Mouse (Mus musculus): ENCODE data around the gene Arhgap5. TPM values are rescaled to one million over a fixed set of nuclear protein-coding genes. Genes with fewer than 3 reads are reported as not detected.
A peak's percentile ranks its signal among the peaks of the same experiment; 100 is the strongest.

Arhgap5 gene
- total RNA-seq (2021) = 100 to 1,000 TPM; 141 to 144 TPM

- intact Hi-C loops (cut with DNase I) = loop anchor here (1.0 to 5.0 kb wide), 5 partner anchors 63 to 330 kb away; no protein-coding TSS in a partner anchor
- peak; percentile 91 to 97 for DNase-seq (ENCODE audit: low spot score in 2 of 2)
These were observed at the start of gene Arhgap5 for GRCm38 (mm10) chr12:52503456-52504320. Gene Arhgap5 (plus strand): TSS chr12:52503972.

DNA sequence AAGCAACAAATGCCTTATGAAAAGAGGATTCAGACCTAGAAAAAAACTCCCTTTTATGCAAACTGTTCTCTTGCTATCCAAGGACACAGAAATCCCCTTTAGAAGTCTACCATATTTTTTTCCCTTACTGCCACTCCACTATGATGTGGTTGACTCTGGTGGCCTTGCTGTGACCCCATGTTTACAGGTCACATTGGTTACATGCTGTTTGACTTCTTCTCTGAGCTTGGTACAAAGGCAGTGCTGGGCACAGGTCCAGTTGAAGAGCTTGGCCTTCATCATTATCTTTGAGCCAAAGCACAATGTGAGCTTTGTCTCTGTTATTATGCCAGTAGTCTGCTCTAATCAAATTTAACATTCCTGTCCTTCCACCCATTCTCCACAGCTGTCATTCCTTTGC lies 39.2 kb upstream of the Arhgap5 start:
- no peak for DNase-seq (ENCODE audit: low spot score in 2 of 2)
- intact Hi-C loops (cut with DNase I) = no loop called here

- intact Hi-C loops (cut with DNase I) = no loop called here
- no peak for DNase-seq (ENCODE audit: low spot score in 2 of 2)
These were observed 32.2 kb upstream of the Arhgap5 start for GRCm38 (mm10) chr12:52471621-52472020.

DNA sequence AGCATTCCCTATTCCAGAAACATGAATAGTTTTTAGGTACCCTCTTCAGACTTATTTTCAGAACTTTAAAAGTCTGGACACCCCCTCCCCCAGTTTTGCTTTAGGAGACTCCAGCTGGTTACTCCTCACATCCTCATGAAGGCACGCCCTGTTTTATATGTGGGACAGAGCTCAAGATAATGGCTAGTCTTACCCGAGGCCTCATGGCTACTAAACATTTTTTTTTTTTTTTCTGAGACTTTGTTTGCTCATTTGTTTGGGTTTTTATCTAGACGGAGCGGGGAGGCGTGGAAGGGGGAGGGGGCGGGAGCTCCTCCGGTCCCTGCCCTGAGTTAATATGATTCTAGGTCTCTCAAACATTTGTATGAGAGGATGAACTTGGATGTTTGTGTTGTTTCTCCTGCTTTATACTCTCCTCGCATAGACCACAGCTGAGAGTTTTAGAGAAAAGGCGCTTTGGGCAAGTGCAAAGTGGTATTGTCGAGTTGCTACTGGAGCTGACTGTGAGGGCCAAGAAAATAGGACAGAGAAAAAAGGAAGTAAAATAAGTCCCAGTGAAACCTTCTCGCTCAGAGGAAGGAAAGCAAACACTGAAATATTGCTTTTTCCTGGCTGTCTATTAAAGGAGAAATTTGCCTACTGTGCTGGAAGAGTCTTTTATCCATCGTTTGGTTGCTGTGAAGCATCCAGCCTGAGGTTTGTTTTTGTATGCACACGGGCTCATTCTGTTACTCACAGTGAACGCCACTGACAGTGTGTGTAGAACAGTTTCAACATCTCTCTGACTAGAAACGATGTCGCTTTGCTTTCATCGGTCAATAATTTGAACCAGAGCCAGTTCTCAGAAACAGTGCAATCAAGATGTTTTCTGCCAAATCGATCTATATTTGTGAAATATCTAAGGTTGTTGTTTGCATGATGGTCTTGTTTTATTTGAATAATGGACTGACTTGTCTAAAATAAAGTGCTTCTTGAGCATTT lies 29.5 kb upstream of the Arhgap5 start:
- peak in 1 of 2 experiments; percentile 53 for DNase-seq (ENCODE audit: low spot score in 2 of 2)
- intact Hi-C loops (cut with DNase I) = no loop called here

- no peak for DNase-seq (ENCODE audit: low spot score in 2 of 2)
- intact Hi-C loops (cut with DNase I) = loop anchor here (5.0 kb wide), 1 partner anchor 79 kb away; no protein-coding TSS in a partner anchor
These were observed 27.7 kb upstream of the Arhgap5 start for GRCm38 (mm10) chr12:52476036-52476435.

DNA sequence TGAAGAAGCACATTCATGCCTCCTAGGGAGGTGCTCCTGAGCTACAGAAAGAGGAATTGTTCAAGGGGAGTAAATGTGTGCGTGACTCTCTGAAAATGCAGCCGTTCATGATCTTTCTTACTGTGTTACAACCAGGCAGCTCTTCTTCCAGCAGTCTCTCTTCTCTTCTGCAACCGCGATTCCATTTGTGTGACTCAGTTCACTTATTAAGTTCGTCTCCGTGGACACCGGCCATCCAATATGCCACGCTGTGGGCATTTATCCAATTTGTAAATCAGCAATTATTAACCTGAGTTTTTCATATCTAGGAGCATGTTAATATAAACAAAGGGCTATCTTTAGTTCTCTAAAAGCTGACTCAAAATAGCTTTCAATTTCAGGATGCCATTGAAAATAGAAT lies 25.2 kb upstream of the Arhgap5 start:
- intact Hi-C loops (cut with DNase I) = loop anchor here (5.0 kb wide), 1 partner anchor 81 kb away; no protein-coding TSS in a partner anchor

DNA sequence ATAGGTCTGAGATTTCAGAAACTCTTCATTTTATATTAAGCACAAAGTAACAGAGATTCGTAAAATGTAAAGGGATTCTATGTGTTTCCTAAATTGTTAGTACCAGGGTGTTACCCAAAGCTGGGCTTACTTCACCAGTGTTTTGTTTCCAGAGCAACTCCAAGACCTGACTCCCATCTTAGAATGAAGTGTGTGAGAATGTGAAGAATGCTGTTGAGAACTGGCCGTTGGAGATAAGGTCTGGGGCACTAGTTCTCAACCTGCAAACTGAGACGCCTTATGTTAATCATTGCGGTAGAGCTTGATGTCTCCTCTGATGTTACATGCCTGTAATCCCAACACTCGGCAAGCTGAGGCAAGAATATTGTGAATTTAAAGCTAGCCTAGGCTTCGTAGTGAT lies 24.4 kb upstream of the Arhgap5 start:
- intact Hi-C loops (cut with DNase I) = loop anchor here (5.0 kb wide), 1 partner anchor 82 kb away; no protein-coding TSS in a partner anchor
- DNase-seq (ENCODE audit: low spot score in 2 of 2) = no peak

More for the DNA sequence above, 25.2 kb upstream of the Arhgap5 start:
- DNase-seq (ENCODE audit: low spot score in 2 of 2) = no peak

- intact Hi-C loops (cut with DNase I) = no loop called here
- no peak for DNase-seq (ENCODE audit: low spot score in 2 of 2)
These were observed 22.9 kb upstream of the Arhgap5 start for GRCm38 (mm10) chr12:52480851-52481250.

- intact Hi-C loops (cut with DNase I) = no loop called here
- DNase-seq (ENCODE audit: low spot score in 2 of 2) = peak in 1 of 2 experiments; percentile 7
These were observed 21.7 kb upstream of the Arhgap5 start for GRCm38 (mm10) chr12:52481969-52482550.

- intact Hi-C loops (cut with DNase I) = no loop called here
- peak in 1 of 2 experiments; percentile 55 for DNase-seq (ENCODE audit: low spot score in 2 of 2)
These were observed 20.6 kb upstream of the Arhgap5 start for GRCm38 (mm10) chr12:52483219-52483618.

DNA sequence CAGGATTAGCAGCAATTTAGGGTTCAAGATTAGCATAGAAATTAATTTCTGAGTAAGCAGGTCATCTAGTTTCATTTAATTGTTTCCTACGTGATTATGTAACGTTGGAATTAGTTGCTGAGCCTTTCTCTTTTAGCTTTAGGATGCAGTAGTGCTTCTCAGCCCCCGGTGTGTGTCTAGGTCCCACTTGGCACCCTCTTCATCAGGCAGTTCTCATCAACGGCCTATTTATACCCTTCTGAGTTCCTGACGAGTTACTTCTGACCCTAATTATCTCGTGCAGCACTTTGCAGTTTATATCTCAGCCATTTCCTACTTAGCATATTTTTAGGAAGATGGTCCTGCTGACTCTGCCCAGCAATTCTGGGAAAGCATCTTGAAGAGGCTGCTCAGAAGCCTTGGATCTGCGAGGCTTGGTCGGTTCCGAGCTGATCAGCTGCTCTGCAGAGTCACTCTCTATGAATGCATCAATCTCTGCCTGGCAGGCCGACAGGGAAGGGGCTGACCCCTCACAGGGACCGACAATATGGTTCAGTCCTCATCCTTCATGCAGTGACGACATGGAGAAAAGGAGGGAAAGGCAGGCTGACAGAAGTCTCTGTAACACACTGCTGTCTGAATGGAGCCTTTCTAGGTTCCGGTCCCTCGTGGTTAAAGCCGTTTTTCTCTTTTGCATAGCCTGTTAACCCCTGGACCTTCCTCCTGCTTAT lies 15.4 kb upstream of the Arhgap5 start:
- DNase-seq (ENCODE audit: low spot score in 2 of 2) = peak in 1 of 2 experiments; percentile 13
- intact Hi-C loops (cut with DNase I) = no loop called here

- intact Hi-C loops (cut with DNase I) = no loop called here
- peak in 1 of 2 experiments; percentile 7 for DNase-seq (ENCODE audit: low spot score in 2 of 2)
These were observed 10.5 kb upstream of the Arhgap5 start for GRCm38 (mm10) chr12:52493281-52493681.

- no peak for DNase-seq (ENCODE audit: low spot score in 2 of 2)
- intact Hi-C loops (cut with DNase I) = no loop called here
These were observed 6.6 kb upstream of the Arhgap5 start for GRCm38 (mm10) chr12:52497209-52497608.

DNA sequence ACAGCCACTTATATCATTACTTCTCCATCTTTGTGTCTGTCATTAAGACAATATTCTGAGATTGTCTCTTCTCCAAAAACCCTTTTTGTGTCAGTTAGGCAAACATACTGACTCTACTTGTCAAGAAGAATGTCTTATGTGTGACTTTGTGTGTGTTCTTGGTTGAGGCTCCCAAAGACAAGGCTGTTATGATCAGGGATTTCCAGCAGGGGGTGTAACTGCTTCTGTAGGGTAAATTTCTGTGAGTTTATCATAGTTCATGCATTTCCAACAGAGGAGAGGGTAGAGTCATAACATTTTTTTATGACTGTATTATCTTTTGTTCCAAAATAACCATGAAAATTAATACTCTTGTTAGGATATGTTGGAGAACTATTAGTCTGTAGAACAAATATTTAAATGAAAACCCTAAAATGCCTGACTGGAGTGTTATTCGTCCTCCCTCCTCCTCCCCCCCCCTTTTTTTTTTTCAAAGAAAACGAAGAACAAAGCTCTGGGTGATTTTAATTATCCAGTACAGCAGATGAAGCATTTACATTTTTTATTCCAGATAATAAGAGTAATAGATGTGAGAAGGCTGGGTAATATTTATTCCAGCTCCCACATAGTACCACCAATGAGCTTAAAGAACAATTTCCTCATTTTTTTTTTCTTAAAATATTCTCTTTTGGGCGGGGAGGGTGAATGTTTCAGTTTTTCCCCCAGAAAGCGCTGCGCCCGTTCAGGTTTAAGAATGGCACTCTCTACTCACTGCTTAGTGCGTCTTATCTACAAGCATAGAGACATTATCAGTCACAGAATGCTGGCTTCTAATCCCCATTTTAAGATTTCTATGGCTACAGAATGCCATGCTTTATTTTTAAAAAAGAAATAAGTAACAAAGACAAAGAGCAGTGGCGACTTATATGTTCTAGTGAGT lies 2.6 kb upstream of the Arhgap5 start:
- peak in 1 of 2 experiments; percentile 29 for DNase-seq (ENCODE audit: low spot score in 2 of 2)
- intact Hi-C loops (cut with DNase I) = loop anchor here (5.0 kb wide), 1 partner anchor 136 kb away; no protein-coding TSS in a partner anchor

DNA sequence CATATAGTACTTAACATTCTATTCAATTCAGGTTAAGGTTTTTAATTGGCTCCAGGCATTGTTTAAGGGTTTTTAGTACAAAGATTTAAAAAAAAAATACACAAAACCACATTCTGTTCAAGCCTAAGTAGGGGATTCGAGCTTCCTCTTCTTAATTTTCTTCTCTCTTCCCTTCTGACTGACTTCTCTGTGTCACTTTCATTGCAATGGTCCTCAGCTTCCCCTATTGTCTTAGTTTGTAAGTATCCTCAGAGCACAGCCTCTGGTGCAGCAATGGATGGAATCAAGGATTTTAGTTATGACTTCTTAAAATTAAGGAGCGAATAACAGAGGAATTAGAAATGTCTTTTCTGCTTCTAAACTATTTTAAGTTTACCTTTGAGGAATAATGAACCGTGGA lies 1.6 kb upstream of the Arhgap5 start:
- DNase-seq (ENCODE audit: low spot score in 2 of 2) = no peak
- intact Hi-C loops (cut with DNase I) = loop anchor here (2.0 to 5.0 kb wide), 3 partner anchors 61 to 135 kb away; no protein-coding TSS in a partner anchor

- intact Hi-C loops (cut with DNase I) = loop anchor here (1.0 to 5.0 kb wide), 5 partner anchors 62 to 330 kb away; no protein-coding TSS in a partner anchor
- DNase-seq (ENCODE audit: low spot score in 2 of 2) = no peak
These were observed 679 bp upstream of the Arhgap5 start for GRCm38 (mm10) chr12:52503131-52503455.

- intact Hi-C loops (cut with DNase I) = loop anchor here (5.0 kb wide), 2 partner anchors 58 to 133 kb away; no protein-coding TSS in a partner anchor
- DNase-seq (ENCODE audit: low spot score in 2 of 2) = peak; percentile 43
These were observed 784 bp downstream of the Arhgap5 start for GRCm38 (mm10) chr12:52504331-52505181.
